Mouse (Mus musculus): ENCODE data around the gene Lsm5.

The Lsm5 gene

DNA sequence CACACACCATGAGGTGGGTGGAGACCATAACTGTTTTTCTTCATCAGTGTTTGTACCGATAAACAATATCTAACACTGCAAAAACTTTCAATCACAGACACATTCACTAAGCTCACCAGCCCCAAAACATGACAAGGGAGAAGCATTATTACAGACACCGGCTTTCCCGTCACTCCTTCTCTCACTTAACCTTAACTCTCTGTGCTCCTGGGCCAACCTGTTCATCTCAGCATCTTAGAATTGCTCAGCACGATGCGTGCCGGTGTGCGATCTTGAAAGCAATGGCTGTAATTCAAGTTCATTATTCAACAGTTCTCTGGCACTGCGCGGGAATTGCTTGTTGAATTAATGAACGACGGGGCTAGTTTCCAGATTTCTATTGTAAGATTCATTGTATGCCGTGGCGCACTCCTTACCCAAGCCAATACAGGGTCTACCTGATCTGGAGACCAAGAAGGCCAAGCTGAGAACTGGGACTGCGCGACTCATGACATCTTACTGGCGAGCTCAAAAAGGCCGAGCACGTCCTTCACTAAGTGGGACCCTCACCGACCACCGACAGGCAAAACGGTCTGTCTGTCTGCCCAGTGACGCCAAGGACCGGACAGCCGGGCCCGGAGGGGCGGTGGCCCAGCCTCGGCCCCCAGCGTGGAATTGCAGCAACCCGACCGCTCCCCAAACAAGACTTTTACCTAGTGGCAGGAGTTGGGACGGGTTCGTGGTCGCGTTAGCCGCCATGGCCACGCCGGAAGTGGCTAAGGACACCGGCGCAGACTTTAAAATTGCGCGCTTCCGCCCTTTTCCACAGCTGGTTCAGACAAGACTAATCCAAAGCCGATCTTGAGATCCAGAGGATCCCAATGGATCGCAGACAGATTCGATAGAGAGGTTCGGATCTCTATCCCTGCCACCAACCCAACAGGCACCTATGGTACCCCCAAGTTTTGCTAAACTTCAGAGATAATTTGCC is at the start of gene Lsm5:
TSS of gene Lsm5 (minus strand) at position 780 of the 970 bp plus-strand sequence.
- DNase-seq: peak; percentile 84

DNA sequence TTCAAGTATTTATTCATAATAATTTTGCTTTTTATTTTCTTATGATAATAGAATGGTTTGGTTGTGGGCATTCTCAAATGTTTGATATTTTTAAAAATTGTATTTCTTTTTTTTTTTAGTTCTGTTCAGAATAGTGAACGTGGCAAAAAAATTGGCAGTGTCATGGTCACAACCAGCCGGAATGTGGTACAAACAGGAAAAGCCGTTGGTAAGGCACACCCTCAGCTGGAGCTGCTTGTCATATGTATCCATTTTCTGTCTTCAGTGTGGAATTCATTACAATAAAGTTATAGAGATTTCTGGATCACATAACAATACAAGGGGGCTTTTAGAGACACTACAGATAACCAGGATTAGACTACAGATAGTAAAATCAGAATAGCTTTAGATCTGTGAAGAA is 49.2 kb upstream of the Lsm5 start:
- DNase-seq: no peak

DNA sequence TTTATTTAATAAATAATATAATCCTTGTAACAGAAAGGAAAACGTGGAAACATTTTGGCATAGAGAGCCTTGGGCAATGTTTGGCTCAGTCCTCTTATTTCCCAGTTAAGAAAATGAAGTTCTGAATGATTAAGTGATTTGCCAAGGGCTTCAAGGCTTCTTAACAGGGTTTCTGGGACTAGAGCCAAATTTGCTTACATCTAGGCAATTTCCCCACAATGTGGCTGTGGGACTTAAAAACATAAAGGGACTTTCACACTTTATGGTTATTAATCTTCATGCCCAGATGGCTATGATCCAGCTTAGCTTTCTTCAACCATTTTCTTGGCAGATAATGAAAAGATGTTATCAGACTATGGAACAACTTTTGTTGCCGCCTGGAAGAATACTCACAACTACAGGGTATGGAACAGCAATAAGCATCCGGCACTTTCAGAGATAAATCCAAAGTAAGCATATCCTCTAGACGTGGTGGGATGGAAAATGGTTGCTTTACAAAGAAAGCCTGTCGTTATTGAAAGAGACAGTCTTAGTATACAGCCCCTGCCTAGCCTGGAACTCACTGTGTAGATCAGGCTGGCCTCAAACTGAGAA is 41.5 kb upstream of the Lsm5 start:
- no peak for DNase-seq

DNA sequence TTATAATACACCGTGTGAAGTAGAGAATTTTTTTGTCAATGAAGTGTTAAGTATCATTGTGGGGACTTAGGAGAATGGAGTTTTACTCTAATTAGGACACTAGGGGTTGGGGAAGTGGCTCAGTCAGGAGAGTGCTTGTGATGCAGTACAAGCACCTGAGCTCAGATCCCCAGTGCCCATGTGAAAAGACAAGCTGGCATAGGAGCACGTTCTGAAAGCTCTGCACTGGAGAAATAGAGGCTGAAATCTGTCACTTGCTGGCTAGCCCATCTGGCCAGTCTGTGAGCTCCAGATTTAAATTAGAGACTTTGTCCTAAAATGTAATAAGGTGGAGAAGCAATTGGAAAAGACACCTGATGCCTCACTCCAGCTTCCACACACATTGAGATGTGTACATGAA is 28.0 kb upstream of the Lsm5 start:
- DNase-seq: no peak

DNA sequence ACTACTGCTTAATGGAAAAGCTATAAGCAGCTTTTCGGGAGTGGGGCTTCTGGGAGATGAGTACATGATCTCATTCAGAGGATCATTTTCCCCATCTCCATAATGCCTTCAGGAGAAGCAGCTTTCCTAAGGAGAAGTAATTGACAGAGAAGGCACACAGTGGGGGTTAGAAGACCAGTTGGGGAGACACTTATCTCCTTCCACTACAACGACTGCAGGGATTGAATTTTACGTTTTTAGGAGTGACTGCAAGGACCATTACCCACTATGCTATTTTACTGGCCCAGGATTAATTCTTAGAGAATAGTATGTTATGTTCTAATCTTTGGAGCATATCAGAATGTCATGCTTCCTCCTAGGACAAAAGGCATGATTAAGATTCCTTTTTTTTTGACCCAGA is 16.4 kb upstream of the Lsm5 start:
- DNase-seq: no peak

DNA sequence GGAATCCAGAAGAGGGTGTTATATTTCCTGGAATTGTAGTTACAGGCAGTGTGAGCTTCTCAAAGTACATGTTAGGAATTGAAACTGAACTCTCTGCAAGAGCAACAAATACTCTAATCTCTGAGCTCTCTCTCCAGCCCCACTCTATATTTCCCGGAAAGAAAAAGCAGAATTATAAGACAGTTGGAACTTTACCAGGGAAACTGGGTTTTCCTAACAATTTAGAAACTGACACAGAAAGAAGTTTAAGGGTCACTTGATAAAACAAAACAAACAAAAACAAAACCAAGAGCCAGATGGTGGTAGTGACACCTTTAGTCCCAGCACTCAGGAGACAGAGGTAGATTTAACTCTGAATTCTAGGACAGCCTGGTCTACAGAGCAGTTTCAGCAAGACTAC is 14.6 kb upstream of the Lsm5 start:
- DNase-seq: no peak

DNA sequence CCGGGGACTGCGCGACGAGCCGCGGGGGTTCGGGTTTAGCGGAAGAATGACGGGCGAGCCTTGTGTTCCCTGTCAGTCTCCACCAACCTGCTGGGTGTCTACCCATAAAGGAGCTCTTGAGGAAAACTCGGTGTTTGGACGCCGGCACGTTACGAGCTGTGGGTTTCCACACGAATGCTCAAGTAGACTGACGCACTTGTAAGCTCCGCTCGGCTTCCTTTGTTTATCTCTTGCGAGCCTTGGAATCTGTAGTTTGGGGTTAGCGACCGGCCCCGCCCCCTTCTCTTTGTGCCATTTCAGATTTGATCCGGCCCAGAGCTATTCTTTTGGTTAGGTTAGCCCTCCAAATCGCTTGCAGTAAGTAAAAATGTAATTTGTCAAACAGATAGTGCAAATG is 10.8 kb upstream of the Lsm5 start:
- peak; percentile 71 for DNase-seq

DNA sequence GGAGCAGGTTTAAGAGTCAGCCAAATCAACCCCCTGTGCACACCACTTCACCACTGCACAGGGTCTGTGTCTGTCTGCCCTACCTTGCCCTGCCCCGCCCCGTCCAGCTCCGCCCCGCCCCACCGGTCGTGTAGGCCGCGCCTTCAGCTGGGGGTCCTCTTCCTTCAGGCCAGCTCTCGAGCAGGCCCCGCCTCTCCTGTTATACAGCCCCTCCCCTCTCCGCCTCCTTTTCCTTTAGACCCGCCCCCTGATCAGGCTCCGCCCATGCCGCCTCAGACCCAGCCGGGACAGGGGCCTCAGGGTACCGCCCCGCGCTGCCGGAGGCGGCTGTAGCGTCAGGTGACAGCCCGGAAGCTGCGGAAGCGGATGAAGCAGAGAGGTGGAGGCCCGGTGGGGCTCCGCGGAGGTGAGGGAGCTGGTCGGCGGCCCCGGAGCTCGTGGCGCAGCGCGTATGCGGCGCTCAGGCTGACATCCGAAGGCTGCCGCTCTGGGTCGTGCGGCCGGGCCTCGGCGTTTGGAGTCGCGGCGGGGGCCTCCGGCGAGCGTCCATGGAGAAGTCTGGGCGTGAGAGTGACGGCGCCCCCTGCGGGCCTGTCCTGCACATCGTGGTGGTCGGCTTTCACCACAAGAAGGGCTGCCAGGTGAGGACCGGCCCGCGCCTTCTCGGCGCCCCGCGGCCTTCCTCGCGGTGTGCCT is 10.2 kb upstream of the Lsm5 start, which contains the start of gene Avl9:
TSS of gene Avl9 (plus strand) at position 326 of the 696 bp plus-strand sequence.
- peak; percentile 100 for DNase-seq

DNA sequence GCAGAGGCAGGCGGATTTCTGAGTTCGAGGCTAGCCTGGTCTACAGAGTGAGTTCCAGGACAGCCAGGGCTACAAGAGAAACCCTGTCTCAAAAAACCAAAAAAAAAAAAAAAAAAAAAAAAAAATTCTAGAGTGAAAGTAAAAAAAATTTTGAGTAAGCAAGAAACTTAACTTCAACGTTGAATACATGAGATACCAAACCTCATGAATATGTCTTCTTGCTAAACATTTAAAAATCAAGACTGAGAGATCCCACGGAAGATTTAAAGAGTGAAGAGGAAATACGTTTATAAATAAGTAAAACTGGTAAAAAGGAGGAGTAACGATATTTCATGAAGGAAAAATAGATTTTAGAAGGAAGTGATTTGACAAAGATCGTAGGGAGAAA is 9.7 kb upstream of the Lsm5 start:
- no peak for DNase-seq

DNA sequence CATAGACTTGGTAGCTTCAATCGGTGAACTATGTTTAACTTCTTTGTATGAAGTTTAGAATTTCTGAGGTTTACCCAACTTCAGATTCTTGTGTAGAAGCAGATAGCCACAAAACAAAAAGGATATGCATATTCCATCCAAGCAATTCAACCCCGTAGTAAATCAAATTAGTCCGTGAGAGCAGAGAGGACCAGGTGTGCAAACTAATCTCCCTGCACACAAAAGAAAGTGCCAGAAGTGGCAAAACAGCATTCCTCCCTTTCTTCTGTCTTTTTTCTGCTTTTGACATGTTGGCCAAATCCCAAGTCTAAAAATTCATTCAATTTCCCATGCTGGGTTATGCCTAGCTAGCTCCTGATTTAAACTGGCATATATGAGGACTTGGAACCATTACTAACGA is 12.1 kb downstream of the Lsm5 start:
- DNase-seq: no peak

DNA sequence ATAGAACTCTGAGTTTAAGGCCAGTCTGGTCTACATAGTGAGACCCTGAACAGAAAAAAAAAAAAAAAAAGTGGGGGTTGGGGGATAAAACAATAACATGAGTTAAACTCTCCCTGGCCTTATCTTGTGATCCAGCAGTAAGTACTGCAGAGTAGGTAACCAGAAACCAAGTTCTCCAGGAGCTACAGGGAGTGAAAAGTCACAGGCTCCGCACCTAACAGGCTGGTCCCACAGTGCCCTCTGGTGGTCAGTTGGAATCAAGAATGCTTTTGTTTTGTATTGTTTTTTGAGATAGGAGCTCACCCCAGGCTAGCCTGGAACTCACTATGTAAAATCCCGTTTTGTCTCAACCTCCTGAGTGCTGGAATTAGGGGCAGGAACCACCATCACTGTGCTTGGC is 13.3 kb downstream of the Lsm5 start:
- peak; percentile 84 for DNase-seq

DNA sequence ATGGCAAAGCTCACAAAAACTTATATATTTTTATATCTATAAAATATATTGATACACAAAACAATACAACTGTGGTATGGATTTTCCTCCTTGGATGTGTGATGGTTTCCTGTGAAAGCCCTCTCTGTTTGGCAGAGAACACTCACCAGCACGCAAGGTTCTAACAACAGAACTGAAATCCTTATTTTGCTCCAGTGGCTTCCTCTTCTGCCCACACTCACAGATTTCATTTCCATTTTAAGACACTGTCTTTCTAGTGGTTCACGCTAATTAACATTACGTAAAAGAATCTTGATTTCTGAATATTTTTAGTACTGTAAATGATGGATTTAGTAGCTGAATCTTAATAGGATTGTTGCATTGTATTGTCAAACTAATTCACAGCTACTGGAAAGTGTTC is 16.3 kb downstream of the Lsm5 start:
- DNase-seq: no peak

DNA sequence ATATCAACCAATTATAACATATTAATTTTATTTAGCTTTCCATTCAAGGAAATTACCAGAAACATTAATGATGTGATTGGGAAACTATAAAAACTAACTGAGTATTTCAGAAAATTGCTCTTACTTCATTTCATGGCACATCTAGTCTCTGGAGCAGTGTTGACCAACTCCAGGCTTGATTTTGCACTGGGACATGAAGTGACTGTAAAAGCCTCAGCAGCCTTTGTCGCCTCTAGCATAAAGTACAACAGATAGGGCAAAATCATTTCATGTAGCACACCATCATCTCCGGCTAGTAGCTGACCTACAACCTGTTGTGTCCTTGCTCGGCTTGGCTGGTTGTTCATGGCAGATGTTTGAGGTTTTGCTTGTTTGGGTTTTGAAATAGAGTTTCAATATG is 40.1 kb downstream of the Lsm5 start:
- DNase-seq: no peak

DNA sequence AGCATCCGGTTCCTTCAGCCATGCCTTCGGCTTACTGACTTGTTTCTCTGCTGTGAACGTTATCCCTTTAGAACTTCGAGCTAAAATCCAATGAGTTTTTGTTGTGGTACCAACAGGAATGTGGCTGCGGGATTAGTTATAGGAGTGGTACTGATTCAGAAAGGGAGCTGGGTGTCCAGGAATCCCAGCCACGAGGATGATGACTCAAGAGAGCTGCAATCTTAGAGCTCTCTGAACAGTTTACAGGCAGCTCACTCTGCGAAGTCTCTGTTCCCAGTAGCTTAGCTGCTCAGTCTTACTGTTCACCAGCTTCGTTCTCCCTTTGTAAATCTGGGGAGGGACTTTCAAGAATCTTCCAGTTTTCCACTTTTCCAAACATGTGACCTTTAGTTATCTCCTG is 49.1 kb downstream of the Lsm5 start:
- no peak for DNase-seq

DNA sequence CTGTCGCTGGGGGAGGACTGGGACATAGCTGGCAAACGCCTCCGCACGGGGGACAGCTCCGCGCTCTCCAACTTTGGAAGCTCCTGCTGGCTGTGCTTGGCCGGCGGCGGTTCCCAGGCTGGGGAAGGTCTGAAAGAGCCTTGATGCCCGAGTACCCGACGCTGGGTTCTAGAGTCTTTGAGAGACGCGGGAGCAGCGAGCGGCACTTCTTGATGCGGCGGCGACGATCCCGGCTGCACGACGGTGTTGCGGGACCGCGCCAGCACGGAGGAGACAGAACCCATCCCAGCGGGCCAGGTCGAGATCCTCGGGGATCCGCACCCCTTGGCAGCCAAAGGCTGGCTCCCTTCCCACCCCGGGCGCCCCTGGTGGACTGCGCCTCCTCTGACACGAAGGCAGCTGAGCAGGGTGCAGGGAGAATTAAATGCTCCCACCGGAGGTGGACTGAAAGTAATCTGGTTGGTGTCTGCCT is 52.4 kb downstream of the Lsm5 start:
- peak; percentile 14 for DNase-seq
